Mouse (Mus musculus) ovary, adult 2 months (tissue): ENCODE results near the gene Anapc13. TPM values are rescaled to one million over a fixed set of nuclear protein-coding genes. Genes with fewer than 3 reads are reported as not detected.

Source experiments
- polyA plus RNA-seq: library from polyadenylated mRNA; depleted of rRNA; stranded (reverse); fragments of >200 nt; gene quantifications from 2 replicates; pipeline ENCODE4 v1.2.3, GENCODE M21; 2012; rRNA removed

The Anapc13 gene
- 70.7 and 78.6 TPM in 2 replicates for polyA plus RNA-seq

DNA sequence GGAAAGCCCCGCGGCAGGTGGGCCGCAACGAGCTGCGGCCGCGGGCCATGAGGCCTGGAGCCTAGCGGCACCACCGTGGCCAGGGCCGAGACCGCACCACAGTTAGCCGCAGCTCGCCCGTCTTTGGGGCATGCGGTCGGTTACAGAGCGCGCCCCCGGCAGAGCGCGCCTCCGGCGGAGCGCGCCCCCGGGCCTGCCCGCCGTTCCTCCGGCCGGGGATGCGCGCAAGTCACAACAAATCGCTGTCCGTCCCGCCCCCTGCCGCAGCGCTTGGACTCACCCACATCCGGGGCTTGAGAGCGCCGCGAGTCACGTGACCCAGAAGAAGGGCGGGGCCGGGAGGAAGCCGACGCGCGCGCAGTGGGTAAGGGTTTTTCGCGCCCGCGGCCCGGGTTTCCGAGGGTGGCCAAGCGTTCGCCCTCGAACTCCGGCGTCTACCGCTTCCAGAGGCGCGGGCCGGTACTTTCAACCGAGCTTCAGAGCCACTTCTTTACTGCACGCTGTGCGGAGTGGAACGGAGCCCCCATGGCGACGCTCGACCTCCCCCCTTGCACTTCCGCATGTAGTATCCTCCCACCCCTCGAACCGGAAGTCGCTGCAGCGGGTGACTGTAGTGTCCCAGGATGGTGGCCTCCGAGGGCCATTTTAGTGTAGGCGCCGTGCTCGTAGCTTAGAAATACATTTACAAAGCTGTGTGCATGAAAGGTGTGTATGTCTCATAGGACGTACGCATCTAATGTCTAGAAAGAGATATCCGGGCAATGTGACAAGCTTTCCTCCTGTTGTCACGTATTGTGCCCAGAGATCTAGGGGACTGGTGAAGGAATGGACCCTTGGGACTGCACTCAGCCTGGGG lies at the start of gene Anapc13, which contains the start of gene Cep63:
Gene Anapc13, plus strand, starts transcription at position 314 of the 856 bp plus-strand sequence.
Gene Cep63, minus strand, starts transcription at position 552 of the 856 bp plus-strand sequence.

Other genes starting within 250 kb of the Anapc13 start
- gene Ky, start 120.5 kb upstream of the Anapc13 start, polyA plus RNA-seq, result 1.1 and 1.2 TPM in 2 replicates
- 2.9 and 3.2 TPM in 2 replicates for gene Cep63, start 238 bp downstream of the Anapc13 start, polyA plus RNA-seq
- 37.5 and 38.9 TPM in 2 replicates for gene Amotl2, start 90.4 kb downstream of the Anapc13 start, polyA plus RNA-seq
- gene Ryk, start 208.6 kb downstream of the Anapc13 start, polyA plus RNA-seq, result 58.2 and 66.6 TPM in 2 replicates